Mouse (Mus musculus) lung, adult 18-20 months (tissue): ENCODE data around the gene Lrrc4.

Source experiments
- DNase-seq, 2 experiments: peaks; one replicate each; pipeline ENCODE4 v3.0.0; 2022; ENCODE audit warnings: mixed read lengths in 2 of 2

Lrrc4 gene

GRCm38 (mm10) chr6:28831011-28831853 is at the start of gene Lrrc4:
TSS of gene Lrrc4 (minus strand) at chr6:28831747.
- DNase-seq, result no peak

DNA sequence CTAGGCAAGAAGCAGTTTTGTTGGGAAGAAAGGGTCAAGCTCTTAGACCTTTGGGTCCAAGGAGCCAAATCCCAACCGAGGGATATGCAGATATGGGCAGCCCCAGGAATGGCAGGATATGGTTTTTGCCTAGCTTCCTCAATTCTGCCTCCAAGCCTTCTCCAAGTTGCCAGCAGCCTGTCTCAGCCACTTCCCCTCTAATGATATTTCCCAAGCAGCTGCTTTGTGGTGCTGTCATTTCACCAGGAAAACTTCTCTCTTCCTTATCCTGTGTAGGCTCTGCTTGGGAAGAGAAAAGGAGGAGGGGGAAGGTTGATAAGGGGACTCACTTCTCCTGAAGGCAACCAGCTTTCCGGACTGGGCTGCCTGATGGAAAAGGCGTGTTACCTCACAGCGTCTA is 49.4 kb upstream of the Lrrc4 start:
- no peak for DNase-seq

- DNase-seq, result no peak
Measured at GRCm38 (mm10) chr6:28879315-28879714, 47.8 kb upstream of the Lrrc4 start.

- DNase-seq, result peak in 1 of 2 experiments; percentile 20
Measured at GRCm38 (mm10) chr6:28877945-28878666, 46.6 kb upstream of the Lrrc4 start.

DNA sequence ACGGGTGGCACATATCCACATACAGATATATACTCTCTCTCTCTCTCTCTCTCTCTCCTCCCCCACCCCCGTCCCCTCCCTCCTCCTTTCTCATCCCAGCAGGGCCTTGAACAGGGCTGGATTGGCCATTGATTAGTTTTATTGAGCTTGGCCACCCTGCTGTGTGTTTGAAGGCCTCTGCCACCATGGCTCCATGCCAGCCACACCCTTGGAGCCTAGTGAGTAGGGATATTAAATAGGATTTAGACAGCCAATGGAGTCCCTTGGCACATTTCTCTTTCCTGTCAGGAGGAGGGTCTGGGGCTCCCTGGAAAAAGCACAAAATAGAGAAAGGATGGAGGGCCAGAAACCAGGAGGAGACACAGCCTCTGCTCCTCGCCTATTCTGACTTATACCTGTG is 44.9 kb upstream of the Lrrc4 start:
- DNase-seq, result no peak

- DNase-seq, result no peak
Measured at GRCm38 (mm10) chr6:28875333-28875732, 43.8 kb upstream of the Lrrc4 start.

- DNase-seq, result no peak
Measured at GRCm38 (mm10) chr6:28874759-28875158, 43.2 kb upstream of the Lrrc4 start.

DNA sequence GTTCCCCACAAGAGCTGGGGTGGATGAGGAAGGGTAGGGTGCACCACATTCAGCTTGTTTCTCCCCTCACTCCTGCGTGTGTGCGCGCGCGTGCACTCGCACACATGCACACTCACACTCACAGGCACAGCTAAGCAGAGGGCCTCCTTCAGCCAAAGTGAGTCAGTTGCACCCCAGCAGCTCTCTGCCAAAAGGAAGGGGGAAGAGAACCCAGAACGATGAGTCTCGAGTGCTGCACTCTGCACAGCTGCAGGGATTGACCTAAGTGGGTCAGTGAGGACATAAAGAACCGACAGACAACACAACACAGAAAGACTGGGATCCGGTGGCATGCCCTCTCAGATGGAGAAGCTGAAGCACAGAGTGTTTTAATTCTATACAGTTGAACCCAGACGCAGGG is 42.5 kb upstream of the Lrrc4 start:
- no peak for DNase-seq

GRCm38 (mm10) chr6:28872421-28872795 is 40.9 kb upstream of the Lrrc4 start:
- DNase-seq, result no peak

DNA sequence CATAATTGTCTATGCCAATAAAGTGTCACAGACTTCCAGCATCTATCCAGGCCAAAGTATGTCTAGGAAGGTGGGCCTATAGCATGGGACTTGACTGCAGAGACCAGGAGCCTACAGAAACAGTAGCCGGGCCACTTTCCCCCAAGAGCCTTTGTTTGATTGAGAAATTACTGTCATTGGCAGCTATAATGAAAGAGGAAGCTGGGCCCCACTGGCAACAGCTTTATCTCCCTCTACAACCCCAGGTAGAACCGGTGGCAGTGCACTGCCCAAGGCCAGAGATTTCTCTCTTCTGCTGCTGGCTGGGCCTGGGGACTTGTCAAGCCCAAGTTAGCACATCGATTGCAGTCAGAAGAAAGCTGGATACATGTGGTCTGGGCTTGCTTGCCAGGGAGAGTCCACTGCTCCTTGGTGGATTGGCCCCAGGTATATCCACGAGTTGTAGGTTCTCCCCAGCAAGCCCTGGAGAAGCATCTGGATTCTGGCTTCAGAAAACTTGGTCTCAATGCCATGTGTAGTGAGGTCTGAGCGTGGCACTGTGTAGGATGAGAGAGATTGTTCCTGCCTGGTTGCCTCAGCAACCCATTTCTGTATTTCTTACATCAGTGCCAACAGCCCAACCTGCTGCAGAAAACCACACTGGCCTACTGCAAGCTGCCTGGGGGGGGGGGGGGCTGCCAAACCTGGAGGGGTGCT is 40.3 kb upstream of the Lrrc4 start:
- DNase-seq, result no peak

GRCm38 (mm10) chr6:28867516-28868251 is 36.1 kb upstream of the Lrrc4 start:
- DNase-seq, result peak; percentile 25 to 64

- no peak for DNase-seq
Measured at GRCm38 (mm10) chr6:28866206-28866605, 34.7 kb upstream of the Lrrc4 start.

DNA sequence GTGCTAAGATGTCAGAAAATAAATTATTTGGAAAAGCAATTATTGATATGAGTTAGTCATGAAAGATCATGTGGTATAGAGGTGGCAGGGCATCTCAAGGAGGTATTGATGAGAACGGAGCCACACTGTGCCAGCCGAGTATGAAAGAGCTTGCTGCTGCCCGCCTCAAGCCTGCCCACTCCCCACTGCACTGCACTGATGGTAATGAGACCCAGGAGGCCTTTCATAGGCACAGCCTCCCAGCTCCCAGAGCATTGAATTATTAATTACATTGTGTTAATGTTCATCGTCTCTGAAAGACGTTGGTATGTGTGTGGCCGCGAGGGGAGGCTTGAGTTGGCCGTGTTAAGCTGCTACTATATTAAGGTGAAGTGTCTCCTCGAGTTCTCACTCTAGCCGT is 33.6 kb upstream of the Lrrc4 start:
- no peak for DNase-seq

GRCm38 (mm10) chr6:28864684-28865083 is 33.1 kb upstream of the Lrrc4 start:
- no peak for DNase-seq

GRCm38 (mm10) chr6:28862304-28862703 is 30.8 kb upstream of the Lrrc4 start:
- DNase-seq, result no peak

DNA sequence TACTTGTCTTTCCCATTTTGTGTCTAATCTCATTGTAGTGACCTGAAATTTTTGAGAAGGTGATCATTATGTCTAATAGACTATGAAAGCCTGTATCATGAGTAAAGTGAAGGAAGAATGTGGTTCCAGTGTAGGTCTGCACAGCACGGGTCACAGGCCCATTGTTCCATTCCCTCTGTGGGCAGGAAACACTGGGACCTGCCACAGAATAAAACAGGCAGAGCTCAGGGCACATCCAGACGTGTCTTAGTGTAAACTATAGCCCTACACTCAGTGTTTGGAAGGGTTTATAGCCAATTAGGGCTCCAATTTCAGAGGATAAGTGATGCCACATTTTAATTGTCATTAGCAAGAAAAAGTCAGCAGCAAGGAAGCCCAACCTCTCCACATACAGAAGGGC is 29.4 kb upstream of the Lrrc4 start:
- no peak for DNase-seq

DNA sequence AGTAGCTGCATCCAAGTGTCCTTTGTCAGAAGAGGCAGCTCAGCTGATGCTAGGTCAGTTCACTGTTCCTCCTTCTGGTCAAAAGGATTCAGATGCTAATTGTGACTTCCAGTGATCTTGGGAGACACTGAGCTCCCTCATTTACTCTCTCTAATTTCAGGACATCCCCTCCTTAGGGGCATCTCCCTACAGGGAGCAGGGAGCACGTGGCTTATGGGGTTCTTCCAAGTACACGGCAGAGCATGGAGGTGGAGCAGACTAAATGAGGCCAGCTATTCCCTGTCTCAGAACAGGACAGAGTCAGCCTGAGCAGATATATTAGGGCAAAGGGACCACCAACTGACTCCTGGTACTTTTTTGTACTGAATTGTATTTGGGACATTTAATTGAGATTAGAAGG is 28.9 kb upstream of the Lrrc4 start:
- DNase-seq, result no peak

DNA sequence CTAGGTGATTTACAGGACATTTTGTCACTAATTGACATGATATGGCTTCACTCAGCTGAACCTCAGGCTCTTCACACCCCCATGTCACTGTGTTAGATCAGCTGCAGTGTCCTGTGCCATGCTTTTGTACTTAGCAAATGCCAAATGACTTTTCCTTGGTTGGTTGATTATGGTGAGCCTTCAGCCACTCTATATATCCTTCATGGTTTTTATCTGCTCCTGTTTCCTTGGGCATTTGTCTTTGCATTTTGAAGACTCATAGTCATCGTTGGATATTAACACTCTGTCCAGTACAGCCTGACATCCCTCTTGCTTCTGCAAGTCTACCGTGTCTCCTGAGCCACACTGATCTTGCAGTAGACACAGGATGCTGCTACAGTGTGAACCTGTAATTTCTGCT is 27.5 kb upstream of the Lrrc4 start:
- no peak for DNase-seq

DNA sequence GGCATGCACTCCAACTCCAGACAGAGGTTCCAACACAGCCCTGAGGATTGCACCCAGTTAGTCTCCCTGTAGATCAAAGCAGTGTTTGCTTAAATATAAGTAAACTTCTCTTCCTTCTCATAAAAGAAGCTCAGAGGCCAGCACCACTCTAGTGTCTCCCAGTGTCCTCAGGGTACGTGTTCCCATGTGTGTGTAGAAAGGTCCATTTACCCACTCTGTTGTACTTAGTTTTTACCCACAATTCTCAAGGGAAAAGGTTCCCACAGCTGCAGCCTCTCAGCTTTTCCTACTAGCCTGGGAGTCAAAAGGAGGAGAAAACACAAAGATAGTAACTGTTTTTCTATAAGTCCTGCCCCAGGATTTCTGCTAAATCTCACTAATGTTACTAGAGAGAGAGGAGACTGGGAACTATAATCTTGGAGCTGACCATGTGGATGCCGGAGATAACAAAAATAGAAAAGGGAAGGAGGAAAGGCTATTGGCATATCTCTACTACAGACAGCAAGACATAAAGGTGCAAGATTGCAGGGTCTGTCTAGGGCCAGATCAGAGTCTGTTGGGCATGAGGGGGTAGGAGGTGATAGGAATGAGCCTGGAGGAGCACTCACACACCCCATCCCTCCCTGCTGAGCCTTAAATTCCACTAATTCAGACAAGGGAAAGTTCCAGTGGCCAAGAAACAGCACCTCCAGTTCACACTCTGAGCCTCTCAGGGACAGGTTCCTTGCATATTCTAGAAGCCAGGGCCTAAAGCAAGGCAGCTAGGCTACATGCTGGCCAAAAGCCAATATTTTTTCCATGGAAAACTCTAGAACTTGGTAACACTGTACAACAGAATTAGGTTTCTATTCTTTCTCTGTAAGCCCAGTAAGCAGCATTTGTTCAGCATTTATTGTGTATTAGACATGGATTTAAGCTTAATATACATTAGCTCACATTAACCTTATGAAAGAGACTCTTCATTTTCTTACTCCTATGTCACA is 25.9 kb upstream of the Lrrc4 start:
- DNase-seq, result no peak

- DNase-seq, result no peak
Measured at GRCm38 (mm10) chr6:28856789-28857188, 25.2 kb upstream of the Lrrc4 start.

- no peak for DNase-seq
Measured at GRCm38 (mm10) chr6:28855442-28855841, 23.9 kb upstream of the Lrrc4 start.

GRCm38 (mm10) chr6:28854598-28854997 is 23.1 kb upstream of the Lrrc4 start:
- DNase-seq, result no peak
